Comparison of ENCODE assay signal across 11 mouse cellular contexts in the genomic region with DNA sequence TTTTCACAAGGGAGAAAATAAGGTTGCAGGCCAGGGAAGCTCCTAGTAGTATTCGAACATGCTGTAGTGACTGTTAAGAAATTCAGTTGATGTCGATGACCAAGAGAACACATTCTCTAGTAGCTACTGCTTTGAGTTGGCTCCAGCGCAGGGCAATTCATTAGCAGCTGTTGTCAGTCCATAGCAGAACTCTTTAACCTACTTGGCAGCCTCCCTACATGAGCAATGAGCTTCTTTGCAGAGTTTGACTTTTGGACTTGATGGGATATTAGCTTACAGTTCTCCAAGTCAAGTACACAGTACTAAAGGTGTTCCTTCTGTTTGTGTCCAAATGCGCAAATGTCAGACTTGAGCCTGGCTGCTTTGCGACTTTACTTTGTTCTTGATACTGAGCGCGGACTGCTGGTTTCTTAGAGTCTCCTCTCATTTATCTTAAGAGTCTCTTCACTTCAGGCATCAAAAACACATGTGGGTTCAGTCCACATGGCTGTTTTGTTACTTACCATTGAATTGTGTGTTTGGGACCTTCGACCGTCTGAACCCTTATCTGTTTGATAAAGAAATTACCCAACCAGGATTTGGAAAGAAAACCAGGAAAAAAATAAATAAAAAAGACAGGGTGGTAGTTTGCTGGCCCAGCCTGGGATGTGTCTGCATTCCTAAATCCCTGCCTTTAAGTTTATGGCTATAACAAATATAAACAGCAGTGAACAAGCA. TPM values are rescaled to one million over a fixed set of nuclear protein-coding genes. Genes with fewer than 3 reads are reported as not detected.
A peak's percentile ranks its signal among the peaks of the same experiment; 100 is the strongest.
DNase-seq lines count a peak whose midpoint lies in the region; ATAC-seq and TF ChIP-seq lines count a peak whose summit lies in the region.
"Had no signal": no experiment of that assay in that cellular context is flagged by ENCODE, and none has a peak within 500 bp of the region (broad histone marks: within the 10 kb centered on the region; RNA-seq: fewer than 3 reads in every experiment).

No protein-coding gene starts in this region.

- peak; percentile 100 for DNase-seq in liver, adult 2 months (ENCODE audit: extremely low read depth, low read depth, low spot score)
- peak; percentile 60 to 74 for DNase-seq in heart, adult 9 months (ENCODE audit: low spot score in 2 of 2)
- DNase-seq in kidney, adult 2 months, result peak; percentile 94
- DNase-seq in lung, postnatal 36 days, result peak; percentile 70
- DNase-seq in thymus, postnatal 0 days (ENCODE audit: low spot score), result no peak
- DNase-seq: cerebellum, adult 9-10 months had no signal

- TF ChIP-seq CTCF in liver, adult 2 months (IDR thresholded peaks at IDR 0.05; ENCODE audit: low read depth, low read length), result no peak
- TF ChIP-seq CTCF in kidney, adult 2 months (conservative IDR thresholded peaks at IDR 0.05; ENCODE audit: insufficient read depth, insufficient read length, low read depth, low read length), result no peak

- no peak for TF ChIP-seq POLR2A in liver, adult 2 months (IDR thresholded peaks at IDR 0.05; ENCODE audit: extremely low read depth, insufficient read depth, low read length)
- TF ChIP-seq POLR2A in kidney, adult 2 months (IDR thresholded peaks at IDR 0.05; ENCODE audit: low read depth, low read length), result no peak

- H3K36me3 ChIP-seq in liver, adult 2 months (ENCODE audit: control insufficient read depth, insufficient read depth, low read length), result no peaks in the 10 kb centered on the region
- no peaks in the 10 kb centered on the region for H3K36me3 ChIP-seq in liver, embryonic 12.5 days
- H3K36me3 ChIP-seq in kidney, adult 2 months (ENCODE audit: control insufficient read depth, insufficient read depth, low read length), result no peaks in the 10 kb centered on the region
- H3K36me3 ChIP-seq in midbrain, embryonic 13.5 days, result no peaks in the 10 kb centered on the region

- H3K9ac ChIP-seq in liver, adult 2 months (ENCODE audit: low read depth, low read length), result no peak overlapping the region
- H3K9ac ChIP-seq in liver, embryonic 12.5 days, result no peak overlapping the region
- H3K9ac ChIP-seq in midbrain, embryonic 13.5 days (replicated peaks), result no peak overlapping the region

- H3K4me2 ChIP-seq in liver, embryonic 12.5 days, result no peak overlapping the region
- no peak overlapping the region for H3K4me2 ChIP-seq in midbrain, embryonic 13.5 days (replicated peaks)

- no peak overlapping the region for H3K4me3 ChIP-seq in liver, adult 2 months (ENCODE audit: insufficient read depth, low read depth, low read length)
- H3K4me3 ChIP-seq in liver, embryonic 12.5 days, result no peak overlapping the region
- H3K4me3 ChIP-seq in kidney, adult 2 months (ENCODE audit: insufficient read depth, low read depth, low read length), result no peak overlapping the region
- no peak overlapping the region for H3K4me3 ChIP-seq in midbrain, embryonic 13.5 days (replicated peaks)
- H3K4me3 ChIP-seq: forebrain, embryonic 10.5 days had no signal

- peak overlapping the region; percentile 76 for H3K27ac ChIP-seq in liver, adult 2 months (replicated peaks; ENCODE audit: insufficient read depth, low read depth, low read length)
- H3K27ac ChIP-seq in liver, embryonic 12.5 days, result no peak overlapping the region
- no peak overlapping the region for H3K27ac ChIP-seq in kidney, adult 2 months (ENCODE audit: insufficient read depth, low read depth, low read length)
- H3K27ac ChIP-seq in midbrain, embryonic 13.5 days, result no peak overlapping the region
- H3K27ac ChIP-seq: forebrain, embryonic 10.5 days had no signal

- no peaks in the 10 kb centered on the region for H3K27me3 ChIP-seq in liver, adult 2 months (ENCODE audit: control insufficient read depth, insufficient read depth, low read length)
- no peaks in the 10 kb centered on the region for H3K27me3 ChIP-seq in liver, embryonic 12.5 days (replicated peaks)
- H3K27me3 ChIP-seq in kidney, adult 2 months (replicated peaks; ENCODE audit: control insufficient read depth, insufficient read depth, low read length), result no peaks in the 10 kb centered on the region
- H3K27me3 ChIP-seq in midbrain, embryonic 13.5 days, result no peaks in the 10 kb centered on the region
- H3K27me3 ChIP-seq: Patski had no signal

- H3K4me1 ChIP-seq in liver, adult 2 months (ENCODE audit: control insufficient read depth, insufficient read depth, low read length), result peaks cover 22% of the 10 kb centered on the region
- H3K4me1 ChIP-seq in liver, embryonic 12.5 days, result peaks cover 45% of the 10 kb centered on the region
- H3K4me1 ChIP-seq in kidney, adult 2 months (ENCODE audit: control insufficient read depth, insufficient read depth, low read length), result peaks cover 17% of the 10 kb centered on the region; the same call in 1 of the 2 replicates
- 0 out of 2 replicates have a peak, but pooled peaks cover 7% of the 10 kb centered on the region for H3K4me1 ChIP-seq in midbrain, embryonic 13.5 days (replicated peaks)

- no peaks in the 10 kb centered on the region for H3K9me3 ChIP-seq in liver, embryonic 12.5 days (replicated peaks)
- no peaks in the 10 kb centered on the region for H3K9me3 ChIP-seq in midbrain, embryonic 13.5 days
- H3K9me3 ChIP-seq: forebrain, embryonic 10.5 days had no signal

- H3K79me2 ChIP-seq in liver, adult 2 months (ENCODE audit: control insufficient read depth, insufficient read depth, low read length), result peaks cover 20% of the 10 kb centered on the region

- no peak for ATAC-seq in liver, embryonic 12.5 days
- no peak for ATAC-seq in megakaryocyte, adult 5-6 weeks (ENCODE audit: poor library complexity, severe bottlenecking)
- no peak for ATAC-seq in midbrain, embryonic 13.5 days
- ATAC-seq: Patski had no signal

- 25% methylated on average over 9 of the region's 9 CpGs for WGBS in liver, adult 2 months
- 72% methylated on average over 9 of the region's 9 CpGs for WGBS in liver, embryonic 12.5 days (ENCODE audit: insufficient replicate concordance)
- 44% methylated on average over 9 of the region's 9 CpGs for WGBS in kidney, adult 2 months
- WGBS in midbrain, embryonic 13.5 days, result 91% methylated on average over 9 of the region's 9 CpGs

RNA-seq across cellular contexts. Expression of a gene that starts 47.9 kb away (rescaled TPM):
- 6.9 and 8.4 TPM in 2 replicates for total RNA-seq in liver, adult 2 months (2014; rRNA removed)
- 2.3 and 2.5 TPM in 2 replicates for polyA plus RNA-seq in liver, adult 2 months (2012; rRNA removed)
- polyA plus RNA-seq in liver, embryonic 12.5 days (2016; fragmentation: Nextera tagmentation; extraction: Ambion mirVana), result 3.4 and 3.7 TPM in 2 replicates
- polyA plus RNA-seq in kidney, adult 2 months (2012; rRNA removed), result 7.9 and 8.8 TPM in 2 replicates
- 21.0 and 24.3 TPM in 2 replicates for total RNA-seq in megakaryocyte, adult 5-6 weeks (2015)
- total RNA-seq in megakaryocyte, adult 5-6 weeks (2017), result 8.8 and 13.5 TPM in 2 replicates
- polyA plus RNA-seq in thymus, postnatal 0 days (2015; fragmentation: Nextera tagmentation; extraction: Ambion mirVana), result 8.9 and 9.0 TPM in 2 replicates
- 19.2 and 20.1 TPM in 2 replicates for polyA plus RNA-seq in midbrain, embryonic 13.5 days (2015; fragmentation: Nextera tagmentation; extraction: Ambion mirVana)
